Mouse (Mus musculus) embryonic facial prominence, embryonic 12.5 days (tissue): ENCODE data around the gene Esp36. TPM values are rescaled to one million over a fixed set of nuclear protein-coding genes. Genes with fewer than 3 reads are reported as not detected.
"Not testable (repeated sequence)": the region's sequence is repeated elsewhere in the genome, so short reads cannot be mapped to it uniquely, and the experiment has no call there.

Experiments used
- ATAC-seq: fragments of 200-750 bp; cut with Nextera tagmentation; 2 replicates; pipeline ENCODE4 v1.8.0; 2017; ENCODE audit not compliant: insufficient number of reproducible peaks, insufficient read depth, low FRiP score, low TSS enrichment
- H3K27ac ChIP-seq: fragments of 300-500 bp; sonication (generic); 2 replicates; pipeline ENCODE4 v1.5.1; 2016; ENCODE audit warnings: mild to moderate bottlenecking
- H3K27me3 ChIP-seq: fragments of 300-500 bp; sonication (generic); 2 replicates; pipeline ENCODE4 v1.6.1; 2016; ENCODE audit warnings: mild to moderate bottlenecking, moderate library complexity
- H3K36me3 ChIP-seq: fragments of 300-500 bp; sonication (generic); 2 replicates; pipeline ENCODE4 v1.6.1; 2016; ENCODE audit warnings: mild to moderate bottlenecking
- H3K4me1 ChIP-seq: fragments of 300-500 bp; sonication (generic); 2 replicates; pipeline ENCODE4 v1.6.1; 2016
- H3K4me2 ChIP-seq: fragments of 300-500 bp; sonication (generic); replicated peaks from 2 replicates; pipeline ENCODE4 v1.6.1; 2016; ENCODE audit warnings: mild to moderate bottlenecking, moderate library complexity
- H3K4me3 ChIP-seq: fragments of 300-500 bp; sonication (generic); 2 replicates; pipeline ENCODE4 v1.5.1; 2016; ENCODE audit warnings: mild to moderate bottlenecking
- H3K9ac ChIP-seq: fragments of 300-500 bp; sonication (generic); 2 replicates; pipeline ENCODE4 v1.6.1; 2016; ENCODE audit warnings: mild to moderate bottlenecking, moderate library complexity
- H3K9me3 ChIP-seq: fragments of 300-500 bp; sonication (generic); 2 replicates; pipeline ENCODE4 v1.6.1; 2016; ENCODE audit warnings: mild to moderate bottlenecking, moderate library complexity
- WGBS: fragments of 180-500 bp; shearing (Covaris S2); methylation state at CpG from one replicate; pipeline ENCODE4 v1.1.7; 2016; 5-methylcytosine and 5-hydroxymethylcytosine counted together
- polyA plus RNA-seq: library from polyadenylated mRNA; unstranded; fragments of >200 nt; fragmentation: Nextera tagmentation; extraction: Ambion mirVana; gene quantifications from 2 replicates; pipeline ENCODE4 v1.2.1, GENCODE M21; 2016

Esp36 gene
- polyA plus RNA-seq, result not detected in 2 replicates

DNA sequence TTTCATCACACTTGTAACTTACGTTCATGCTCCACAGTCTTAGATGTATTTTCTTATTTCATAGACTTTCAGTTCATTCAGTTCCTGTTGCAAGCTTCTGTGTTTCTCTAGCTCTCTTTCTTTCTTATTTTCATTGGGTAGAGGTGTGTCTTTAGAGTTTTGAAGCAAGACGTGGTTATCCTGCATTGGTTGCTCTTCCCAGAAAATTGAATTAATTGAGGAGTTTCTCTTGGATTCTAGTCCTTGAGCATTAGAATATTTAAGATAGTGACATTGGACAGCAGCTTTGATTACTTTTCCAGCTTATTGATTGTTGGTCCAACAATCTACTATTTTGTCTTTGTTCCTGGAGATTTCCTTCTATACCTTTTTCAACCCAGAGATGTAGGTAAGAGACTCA lies at the start of gene Esp36:
Gene Esp36, minus strand, starts transcription at position 101 of the 400 bp plus-strand sequence.
- H3K4me1 ChIP-seq, result no peaks in the 10 kb centered on the region
- WGBS, result 85% methylated on average over 2 of the region's 2 CpGs
- no peak within 1 kb of the TSS for H3K9ac ChIP-seq
- no peak within 1 kb of the TSS for H3K4me3 ChIP-seq
- no peaks in the 10 kb centered on the region for H3K36me3 ChIP-seq
- no peaks in the 10 kb centered on the region for H3K9me3 ChIP-seq
- ATAC-seq, result no peak
- no peak within 1 kb of the TSS for H3K4me2 ChIP-seq
- no peaks in the 10 kb centered on the region for H3K27me3 ChIP-seq
- H3K27ac ChIP-seq, result no peak within 1 kb of the TSS

DNA sequence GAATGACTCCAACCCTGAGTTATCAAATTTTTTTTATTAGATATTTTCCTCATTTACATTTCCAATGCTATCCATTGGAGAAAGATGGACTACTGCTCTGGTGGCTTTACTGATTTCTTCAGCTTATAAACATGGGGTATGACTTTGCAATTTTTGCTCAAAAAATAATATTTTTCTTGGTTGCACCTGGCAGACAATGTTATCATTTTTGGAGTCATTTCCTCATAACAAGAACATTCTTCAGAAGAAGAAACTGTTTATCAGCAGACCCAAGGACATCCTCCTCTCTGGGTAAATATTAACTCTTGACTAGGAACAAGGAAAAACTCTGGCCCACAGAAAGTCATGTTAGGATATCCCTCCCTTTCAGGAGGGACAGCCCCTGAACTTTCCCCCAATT lies 36.2 kb upstream of the Esp36 start:
- not testable (repeated sequence) for H3K4me1 ChIP-seq, H3K4me3 ChIP-seq, H3K36me3 ChIP-seq, ATAC-seq, H3K9ac ChIP-seq, H3K9me3 ChIP-seq, H3K4me2 ChIP-seq, H3K27me3 ChIP-seq, H3K27ac ChIP-seq

DNA sequence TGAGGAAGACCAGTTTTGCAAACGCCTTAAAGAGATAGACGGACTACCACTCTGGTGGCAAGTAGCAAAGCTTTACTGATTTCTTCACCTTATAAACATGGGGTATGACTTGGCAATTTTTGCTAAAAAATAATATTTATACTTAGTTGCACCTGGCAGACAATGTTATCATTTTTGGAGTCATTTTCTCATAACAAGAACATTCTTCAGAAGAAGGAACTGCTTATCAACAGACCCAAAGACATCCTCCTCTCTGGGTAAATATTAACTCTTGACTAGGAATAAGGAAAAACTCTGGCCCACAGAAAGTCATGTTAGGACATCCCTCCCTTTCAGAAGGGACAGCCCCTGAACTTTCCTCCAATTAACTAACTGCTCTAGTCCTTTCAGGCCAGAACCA lies 30.7 kb upstream of the Esp36 start:
- no peak for ATAC-seq
- H3K4me3 ChIP-seq, result no peak overlapping the region
- no peak overlapping the region for H3K9ac ChIP-seq
- no peak overlapping the region for H3K4me2 ChIP-seq
- H3K9me3 ChIP-seq, result peaks cover 4% of the 10 kb centered on the region; the same call in 1 of the 2 replicates
- no peak overlapping the region for H3K27ac ChIP-seq
- no peaks in the 10 kb centered on the region for H3K36me3 ChIP-seq
- H3K27me3 ChIP-seq, result no peaks in the 10 kb centered on the region
- WGBS, result 86% methylated on average over 2 of the region's 2 CpGs
- H3K4me1 ChIP-seq, result no peaks in the 10 kb centered on the region

DNA sequence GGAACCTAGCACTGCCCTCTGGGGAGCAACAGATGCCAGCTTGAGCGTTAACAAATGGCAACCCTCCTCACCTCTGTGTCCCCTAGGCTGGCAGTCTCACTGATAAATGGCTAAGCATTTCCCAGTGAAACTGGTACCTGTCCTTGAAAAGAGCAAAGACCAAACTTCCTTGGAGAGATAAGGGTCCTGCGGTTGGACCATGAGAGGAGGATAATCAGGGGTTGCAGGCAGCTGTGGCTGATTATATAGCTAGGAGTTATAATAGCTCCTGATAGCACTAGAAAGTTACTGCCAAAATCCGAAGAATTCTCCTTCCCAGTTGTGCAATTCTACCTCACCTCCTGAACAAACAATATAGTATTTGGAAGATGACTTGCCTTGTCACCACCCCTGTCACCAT lies 13.8 kb downstream of the Esp36 start:
- 81% methylated on average over 3 of the region's 3 CpGs for WGBS
- no peak overlapping the region for H3K9ac ChIP-seq

DNA sequence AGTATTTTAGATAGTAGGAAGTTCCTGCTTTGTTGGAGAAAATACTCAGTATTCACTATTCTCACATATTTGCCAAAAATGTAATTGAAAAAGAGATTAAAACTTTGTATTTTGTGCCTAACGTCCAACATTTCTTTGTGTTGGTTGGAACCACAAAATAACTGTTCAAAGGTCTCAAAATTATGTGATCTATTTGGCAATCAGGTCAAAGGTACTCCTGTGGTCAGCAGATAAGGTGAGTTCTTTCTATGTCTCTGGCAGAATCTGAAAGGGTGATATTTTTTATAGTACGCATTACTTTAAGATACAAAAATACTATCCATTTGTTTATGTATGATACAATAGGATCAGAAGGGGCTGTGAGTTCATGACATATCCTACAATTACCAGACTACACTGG lies 28.2 kb downstream of the Esp36 start:
- no peak for ATAC-seq
- H3K4me3 ChIP-seq, result no peak overlapping the region
- no peak overlapping the region for H3K4me2 ChIP-seq
- no peaks in the 10 kb centered on the region for H3K9me3 ChIP-seq
- no peak overlapping the region for H3K9ac ChIP-seq
- WGBS, result 76% methylated on average over 2 of the region's 2 CpGs
- H3K4me1 ChIP-seq, result no peaks in the 10 kb centered on the region
- no peaks in the 10 kb centered on the region for H3K36me3 ChIP-seq
- H3K27ac ChIP-seq, result no peak overlapping the region
- H3K27me3 ChIP-seq, result no peaks in the 10 kb centered on the region

More for the DNA sequence above, 13.8 kb downstream of the Esp36 start:
- Histone ChIP-seq H3K4me1 (no peaks in the 10 kb centered on the region), H3K4me2 (no peak overlapping the region), H3K27ac (no peak overlapping the region), H3K4me3 (no peak overlapping the region), H3K36me3 (no peaks in the 10 kb centered on the region), H3K27me3 (no peaks in the 10 kb centered on the region), H3K9me3 (0 out of 2 replicates have a peak, but pooled peaks cover 3% of the 10 kb centered on the region)
- no peak for ATAC-seq

Other genes starting within 250 kb of the Esp36 start
- gene Olfr134, start 248.8 kb downstream of the Esp36 start, polyA plus RNA-seq, result not detected in 2 replicates
- gene Olfr135, start 215.8 kb downstream of the Esp36 start, polyA plus RNA-seq, result not detected in 2 replicates
- not detected in 2 replicates for gene Olfr138, start 159.2 kb downstream of the Esp36 start, polyA plus RNA-seq
- gene Olfr137, start 112.6 kb downstream of the Esp36 start, polyA plus RNA-seq, result not detected in 2 replicates
- gene Olfr136, start 90.4 kb downstream of the Esp36 start, polyA plus RNA-seq, result not detected in 2 replicates
- gene Esp34, start 134.0 kb upstream of the Esp36 start, polyA plus RNA-seq, result not detected in 2 replicates
- not detected in 2 replicates for gene Esp31, start 219.3 kb upstream of the Esp36 start, polyA plus RNA-seq